ENCODE assay signal across 8 mouse cellular contexts in the genomic region with DNA sequence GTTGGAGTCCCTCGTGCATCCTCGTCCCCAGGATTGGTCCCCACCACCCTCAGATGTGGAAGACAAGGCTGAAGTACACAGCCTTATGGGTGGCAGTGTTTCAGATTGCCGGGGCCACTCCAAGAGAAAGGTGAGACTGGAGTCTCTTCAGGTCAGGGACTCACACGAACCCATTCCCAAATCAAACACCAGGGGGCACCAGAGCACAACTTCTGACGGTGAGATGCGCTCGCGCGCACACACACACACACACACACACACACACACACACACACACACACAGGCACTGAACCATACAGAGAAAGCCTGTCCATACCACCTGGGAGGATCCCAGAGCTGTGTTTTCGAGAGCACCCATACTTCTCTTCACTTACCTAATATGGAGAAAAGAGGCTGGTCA. TPM values are rescaled to one million over a fixed set of nuclear protein-coding genes. Genes with fewer than 3 reads are reported as not detected.
DNase-seq lines count a peak whose midpoint lies in the region; ATAC-seq and TF ChIP-seq lines count a peak whose summit lies in the region.

No protein-coding gene starts in this region.

- DNase-seq in c-Kit-negative CD71-positive TER-119-positive erythroid progenitor cells, embryonic 14.5 days (ENCODE audit: low read depth, low spot score), result peak; percentile 55
- peak; percentile 88 for DNase-seq in hindbrain, embryonic 10.5 days (ENCODE audit: low spot score)
- DNase-seq in layer of hippocampus, adult 8-10 months (ENCODE audit: low spot score in 2 of 2), result peak; percentile 58 to 71
- DNase-seq in lung, postnatal 0 days (ENCODE audit: low spot score), result peak; percentile 51
- DNase-seq in retina, adult 2 months (ENCODE audit: low read depth, low spot score), result peak; percentile 73
- peak; percentile 40 to 69 for DNase-seq in urinary bladder, adult 18-20 months (ENCODE audit: low spot score in 2 of 2)

- WGBS in forebrain, embryonic 12.5 days, result 3% methylated on average over 10 of the region's 10 CpGs
- 6% methylated on average over 10 of the region's 10 CpGs for WGBS in hindbrain, embryonic 10.5 days
- WGBS in lung, postnatal 0 days, result 1% methylated on average over 10 of the region's 10 CpGs

- no peak overlapping the region for H3K27ac ChIP-seq in forebrain, embryonic 12.5 days
- H3K27ac ChIP-seq in hindbrain, embryonic 10.5 days, result peak overlapping the region; percentile 80
- no peak overlapping the region for H3K27ac ChIP-seq in lung, postnatal 0 days (ENCODE audit: low read length)

- peaks cover 23% of the 10 kb centered on the region for H3K36me3 ChIP-seq in E14TG2a.4 (ENCODE audit: insufficient read depth, low read length)
- H3K36me3 ChIP-seq in forebrain, embryonic 12.5 days (replicated peaks), result peaks cover 8% of the 10 kb centered on the region; the same call in 1 of the 2 replicates
- H3K36me3 ChIP-seq in hindbrain, embryonic 10.5 days, result peaks cover 16% of the 10 kb centered on the region
- H3K36me3 ChIP-seq in lung, postnatal 0 days (ENCODE audit: insufficient read depth, low read length), result no peaks in the 10 kb centered on the region

- peak; percentile 52 for TF ChIP-seq CTCF in E14TG2a.4 (conservative IDR thresholded peaks at IDR 0.05; ENCODE audit: low read length)
- peak; percentile 91 for TF ChIP-seq CTCF in lung, postnatal 0 days (IDR thresholded peaks at IDR 0.05)

- peaks cover 48% of the 10 kb centered on the region for H3K27me3 ChIP-seq in E14TG2a.4 (ENCODE audit: insufficient read depth, low read length)
- H3K27me3 ChIP-seq in forebrain, embryonic 12.5 days, result peaks cover 15% of the 10 kb centered on the region
- peaks cover 32% of the 10 kb centered on the region for H3K27me3 ChIP-seq in hindbrain, embryonic 10.5 days (ENCODE audit: insufficient read depth, poor library complexity, severe bottlenecking)
- no peaks in the 10 kb centered on the region for H3K27me3 ChIP-seq in lung, postnatal 0 days (replicated peaks; ENCODE audit: insufficient read depth, low read length)

- ATAC-seq in forebrain, embryonic 12.5 days (ENCODE audit: low FRiP score), result peak; percentile 48
- ATAC-seq in lung, postnatal 0 days, result no peak; the same call in 1 of the 2 replicates

- no peak overlapping the region for H3K9ac ChIP-seq in forebrain, embryonic 12.5 days
- no peak overlapping the region for H3K9ac ChIP-seq in lung, postnatal 0 days (replicated peaks; ENCODE audit: low read depth)

- no peaks in the 10 kb centered on the region for H3K9me3 ChIP-seq in E14TG2a.4 (ENCODE audit: low read length)
- no peaks in the 10 kb centered on the region for H3K9me3 ChIP-seq in forebrain, embryonic 12.5 days
- no peaks in the 10 kb centered on the region for H3K9me3 ChIP-seq in hindbrain, embryonic 10.5 days
- no peaks in the 10 kb centered on the region for H3K9me3 ChIP-seq in lung, postnatal 0 days (ENCODE audit: low read length)

- peaks cover 31% of the 10 kb centered on the region for H3K4me1 ChIP-seq in E14TG2a.4 (replicated peaks; ENCODE audit: low read depth, low read length)
- peaks cover 28% of the 10 kb centered on the region for H3K4me1 ChIP-seq in forebrain, embryonic 12.5 days
- peaks cover 53% of the 10 kb centered on the region for H3K4me1 ChIP-seq in hindbrain, embryonic 10.5 days (replicated peaks)
- H3K4me1 ChIP-seq in lung, postnatal 0 days (ENCODE audit: insufficient read depth, low read depth, low read length), result no peaks in the 10 kb centered on the region

- H3K4me3 ChIP-seq in E14TG2a.4 (replicated peaks; ENCODE audit: low read length), result no peak overlapping the region
- H3K4me3 ChIP-seq in forebrain, embryonic 12.5 days (replicated peaks), result no peak overlapping the region
- no peak overlapping the region for H3K4me3 ChIP-seq in hindbrain, embryonic 10.5 days
- H3K4me3 ChIP-seq in lung, postnatal 0 days (ENCODE audit: low read depth, low read length), result no peak overlapping the region

- TF ChIP-seq EP300 in lung, postnatal 0 days (IDR thresholded peaks at IDR 0.05), result no peak

- H3K4me2 ChIP-seq in forebrain, embryonic 12.5 days, result no peak overlapping the region
- no peak overlapping the region; the same call in 1 of the 2 replicates for H3K4me2 ChIP-seq in lung, postnatal 0 days (replicated peaks; ENCODE audit: low read depth, low read length)

RNA-seq across cellular contexts. Expression of a gene that starts 7.2 kb away (rescaled TPM):
- 40.0 and 40.8 TPM in 2 replicates for polyA plus RNA-seq in forebrain, embryonic 12.5 days (2016; fragmentation: Nextera tagmentation; extraction: Ambion mirVana)
- polyA plus RNA-seq in hindbrain, embryonic 10.5 days (2016; fragmentation: Nextera tagmentation; extraction: Ambion mirVana), result 218 and 357 TPM in 2 replicates
- 1 to 10 TPM; 2.3 to 3.2 (median 2.5) TPM for total RNA-seq in layer of hippocampus, adult 8-10 months (2022)
- polyA plus RNA-seq in lung, postnatal 0 days (2015; fragmentation: Nextera tagmentation; extraction: Ambion mirVana), result 0.33 and 0.67 TPM in 2 replicates

RNA-seq across cellular contexts. Expression of a gene that starts 32.5 kb away (rescaled TPM):
- 14.1 and 14.4 TPM in 2 replicates for polyA plus RNA-seq in forebrain, embryonic 12.5 days (2016; fragmentation: Nextera tagmentation; extraction: Ambion mirVana)
- 8.3 and 10.4 TPM in 2 replicates for polyA plus RNA-seq in hindbrain, embryonic 10.5 days (2016; fragmentation: Nextera tagmentation; extraction: Ambion mirVana)
- 10 to 100 TPM; 44.3 to 49.9 (median 46.7) TPM for total RNA-seq in layer of hippocampus, adult 8-10 months (2022)
- 1.7 and 1.8 TPM in 2 replicates for polyA plus RNA-seq in lung, postnatal 0 days (2015; fragmentation: Nextera tagmentation; extraction: Ambion mirVana)

Comparison
In these comparisons a context has a peak if more than half of its experiments do, and no peak if none do; other contexts are left out.
1. RNA of a gene that starts 7.2 kb away (polyA plus RNA-seq): 218 to 357 TPM in hindbrain, embryonic 10.5 days and 40.0 to 40.8 TPM in forebrain, embryonic 12.5 days; 0.33 to 0.67 TPM in lung, postnatal 0 days; every median in the first group is over 10 times any median in the second.
2. Peak in every context shown above with its lines, with median percentiles within 50 percentile points of each other: DNase-seq.